8 mouse cellular contexts compared by ENCODE assay signal in genomic region chr10:81297845-81298244, GRCm38 (mm10). TPM values are rescaled to one million over a fixed set of nuclear protein-coding genes. Genes with fewer than 3 reads are reported as not detected.
DNase-seq lines count a peak whose midpoint lies in the region; ATAC-seq and TF ChIP-seq lines count a peak whose summit lies in the region.

No protein-coding gene starts in this region.

- H3K9me3 ChIP-seq in heart, embryonic 14.5 days (ENCODE audit: control insufficient read depth, low read length): no peaks in the 10 kb centered on the region
- H3K9me3 ChIP-seq in forebrain, embryonic 12.5 days: no peaks in the 10 kb centered on the region

- peak overlapping the region; percentile 54 for H3K9ac ChIP-seq in heart, embryonic 14.5 days (ENCODE audit: low read length)
- no peak overlapping the region for H3K9ac ChIP-seq in forebrain, embryonic 12.5 days

- TF ChIP-seq CTCF in testis, adult 2 months (IDR thresholded peaks at IDR 0.05; ENCODE audit: control insufficient read depth, insufficient read depth, insufficient replicate concordance, low read depth, low read length): no peak

- no peaks in the 10 kb centered on the region for H3K27me3 ChIP-seq in testis, adult 2 months (ENCODE audit: control insufficient read depth, insufficient read depth, low read length)
- H3K27me3 ChIP-seq in heart, embryonic 14.5 days (ENCODE audit: control insufficient read depth, insufficient read depth, low read length): no peaks in the 10 kb centered on the region
- H3K27me3 ChIP-seq in forebrain, embryonic 12.5 days: no peaks in the 10 kb centered on the region

- no peaks in the 10 kb centered on the region for H3K36me3 ChIP-seq in testis, adult 2 months (ENCODE audit: control insufficient read depth, insufficient read depth, low read length)
- no peaks in the 10 kb centered on the region; the same call in 1 of the 2 replicates for H3K36me3 ChIP-seq in heart, embryonic 14.5 days (ENCODE audit: control insufficient read depth, insufficient read depth, low read length)
- H3K36me3 ChIP-seq in forebrain, embryonic 12.5 days (replicated peaks): peaks cover 12% of the 10 kb centered on the region; the same call in 1 of the 2 replicates

- no peak for TF ChIP-seq POLR2A in testis, adult 2 months (IDR thresholded peaks at IDR 0.05; ENCODE audit: control insufficient read depth, low read depth, low read length)

- peaks cover 12% of the 10 kb centered on the region for H3K4me1 ChIP-seq in testis, adult 2 months (ENCODE audit: control insufficient read depth, insufficient read depth, low read length)
- H3K4me1 ChIP-seq in heart, embryonic 14.5 days (ENCODE audit: control insufficient read depth in 2 of 2, insufficient read depth in 2 of 2, low read length in 2 of 2): peaks cover 55 to 66% of the 10 kb centered on the region in 2 experiments
- H3K4me1 ChIP-seq in forebrain, embryonic 12.5 days: peaks cover 44% of the 10 kb centered on the region

- peak overlapping the region; percentile 45 for H3K27ac ChIP-seq in testis, adult 2 months (ENCODE audit: control insufficient read depth, insufficient read depth, low read depth, low read length)
- peak overlapping the region; percentile 62 to 71 for H3K27ac ChIP-seq in heart, embryonic 14.5 days (replicated peaks in 1 of 2; ENCODE audit: control insufficient read depth in 1 of 2, insufficient read depth in 1 of 2, low read depth in 2 of 2, low read length in 2 of 2)
- H3K27ac ChIP-seq in forebrain, embryonic 12.5 days: no peak overlapping the region

- ATAC-seq in heart, embryonic 14.5 days (ENCODE audit: insufficient number of reproducible peaks, insufficient read depth, low FRiP score, low read depth): peak; percentile 61
- ATAC-seq in megakaryocyte, adult 5-6 weeks (ENCODE audit: poor library complexity, severe bottlenecking): peak; percentile 63
- ATAC-seq in forebrain, embryonic 12.5 days (ENCODE audit: low FRiP score): no peak

- no peak overlapping the region for H3K4me3 ChIP-seq in testis, adult 2 months (ENCODE audit: control insufficient read depth, low read depth, low read length)
- no peak overlapping the region for H3K4me3 ChIP-seq in heart, embryonic 14.5 days (ENCODE audit: control insufficient read depth in 1 of 2, insufficient read depth in 1 of 2, low read depth in 1 of 2, low read length in 2 of 2)
- H3K4me3 ChIP-seq in forebrain, embryonic 12.5 days (replicated peaks): no peak overlapping the region

- DNase-seq in testis, postnatal 14 days (ENCODE audit: low spot score): no peak
- DNase-seq in kidney, postnatal 14 days: peak; percentile 77
- peak; percentile 66 for DNase-seq in yolk sac, embryonic 10.5 days (ENCODE audit: low spot score)
- no peak for DNase-seq in right cerebral cortex, postnatal 36 days (ENCODE audit: low spot score in 2 of 2)

- peak overlapping the region; percentile 26 for H3K4me2 ChIP-seq in heart, embryonic 14.5 days (ENCODE audit: low read length)
- H3K4me2 ChIP-seq in forebrain, embryonic 12.5 days: no peak overlapping the region

- 23% methylated on average over 10 of the region's 10 CpGs for whole genome bisulfite sequencing in heart, embryonic 14.5 days
- 84% methylated on average over 10 of the region's 10 CpGs for WGBS in forebrain, embryonic 12.5 days

RNA-seq across cellular contexts. Expression of gene Pip5k1c, which starts 5.1 kb away (rescaled TPM):
- 10.1 and 10.4 TPM in 2 replicates for polyA plus RNA-seq in testis, adult 2 months (2012; rRNA removed)
- 31.4 and 33.7 TPM in 2 replicates for polyA plus RNA-seq in heart, embryonic 14.5 days (2014; fragmentation: Nextera tagmentation; extraction: Ambion mirVana)
- total RNA-seq in megakaryocyte, adult 5-6 weeks (2015): 28.0 and 31.7 TPM in 2 replicates
- total RNA-seq in megakaryocyte, adult 5-6 weeks (2017): 40.4 and 46.1 TPM in 2 replicates
- 84.1 and 98.7 TPM in 2 replicates for polyA plus RNA-seq in forebrain, embryonic 12.5 days (2016; fragmentation: Nextera tagmentation; extraction: Ambion mirVana)

RNA-seq across cellular contexts. Expression of gene Tjp3, which starts 6.5 kb away (rescaled TPM):
- 0.56 and 0.99 TPM in 2 replicates for polyA plus RNA-seq in testis, adult 2 months (2012; rRNA removed)
- 1.8 and 2.2 TPM in 2 replicates for polyA plus RNA-seq in heart, embryonic 14.5 days (2014; fragmentation: Nextera tagmentation; extraction: Ambion mirVana)
- 3.4 and 3.7 TPM in 2 replicates for total RNA-seq in megakaryocyte, adult 5-6 weeks (2015)
- 5.0 and 6.5 TPM in 2 replicates for total RNA-seq in megakaryocyte, adult 5-6 weeks (2017)
- 9.7 and 11.4 TPM in 2 replicates for polyA plus RNA-seq in forebrain, embryonic 12.5 days (2016; fragmentation: Nextera tagmentation; extraction: Ambion mirVana)

RNA-seq across cellular contexts. Expression of gene Cactin, which starts 23.1 kb away (rescaled TPM):
- polyA plus RNA-seq in testis, adult 2 months (2012; rRNA removed): 13.4 and 16.5 TPM in 2 replicates
- polyA plus RNA-seq in heart, embryonic 14.5 days (2014; fragmentation: Nextera tagmentation; extraction: Ambion mirVana): 16.6 and 16.9 TPM in 2 replicates
- 4.5 and 7.4 TPM in 2 replicates for total RNA-seq in megakaryocyte, adult 5-6 weeks (2015)
- total RNA-seq in megakaryocyte, adult 5-6 weeks (2017): 16.2 and 20.6 TPM in 2 replicates
- polyA plus RNA-seq in forebrain, embryonic 12.5 days (2016; fragmentation: Nextera tagmentation; extraction: Ambion mirVana): 60.8 and 61.8 TPM in 2 replicates

RNA-seq across cellular contexts. Expression of gene Tbxa2r, which starts 30.7 kb away (rescaled TPM):
- polyA plus RNA-seq in testis, adult 2 months (2012; rRNA removed): 0.47 and 0.91 TPM in 2 replicates
- 9.5 and 11.3 TPM in 2 replicates for polyA plus RNA-seq in heart, embryonic 14.5 days (2014; fragmentation: Nextera tagmentation; extraction: Ambion mirVana)
- 0.34 and 0.85 TPM in 2 replicates for total RNA-seq in megakaryocyte, adult 5-6 weeks (2015)
- total RNA-seq in megakaryocyte, adult 5-6 weeks (2017): 0.07 and 0.28 TPM in 2 replicates
- polyA plus RNA-seq in forebrain, embryonic 12.5 days (2016; fragmentation: Nextera tagmentation; extraction: Ambion mirVana): 2.1 and 2.9 TPM in 2 replicates

RNA-seq across cellular contexts. Expression of gene Apba3, which starts 31.1 kb away (rescaled TPM):
- polyA plus RNA-seq in testis, adult 2 months (2012; rRNA removed): 53.5 and 77.2 TPM in 2 replicates
- 38.8 and 39.8 TPM in 2 replicates for polyA plus RNA-seq in heart, embryonic 14.5 days (2014; fragmentation: Nextera tagmentation; extraction: Ambion mirVana)
- total RNA-seq in megakaryocyte, adult 5-6 weeks (2015): 16.4 and 20.2 TPM in 2 replicates
- 11.5 and 15.0 TPM in 2 replicates for total RNA-seq in megakaryocyte, adult 5-6 weeks (2017)
- 31.1 and 33.3 TPM in 2 replicates for polyA plus RNA-seq in forebrain, embryonic 12.5 days (2016; fragmentation: Nextera tagmentation; extraction: Ambion mirVana)

Comparison
In these comparisons a context has a peak if more than half of its experiments do, and no peak if none do; other contexts are left out.
1. DNase-seq: peak in kidney, postnatal 14 days (single experiment) and yolk sac, embryonic 10.5 days (single experiment); none in testis, postnatal 14 days (single experiment) and right cerebral cortex, postnatal 36 days (0 of 2).